Mouse (Mus musculus) forelimb bud, embryonic 11.5 days (tissue): ENCODE measurements around the gene Strada.

Source experiments
- DNase-seq: peaks from one replicate; pipeline ENCODE4 v3.0.0-alpha.2; 2012; ENCODE audit warnings: low read depth, low spot score

Strada gene

GRCm38 (mm10) chr11:106187326-106187725 is 14.6 kb downstream of the Strada start:
- no peak for DNase-seq

- DNase-seq = no peak
These were observed 21.5 kb downstream of the Strada start for GRCm38 (mm10) chr11:106180449-106180801.

DNA sequence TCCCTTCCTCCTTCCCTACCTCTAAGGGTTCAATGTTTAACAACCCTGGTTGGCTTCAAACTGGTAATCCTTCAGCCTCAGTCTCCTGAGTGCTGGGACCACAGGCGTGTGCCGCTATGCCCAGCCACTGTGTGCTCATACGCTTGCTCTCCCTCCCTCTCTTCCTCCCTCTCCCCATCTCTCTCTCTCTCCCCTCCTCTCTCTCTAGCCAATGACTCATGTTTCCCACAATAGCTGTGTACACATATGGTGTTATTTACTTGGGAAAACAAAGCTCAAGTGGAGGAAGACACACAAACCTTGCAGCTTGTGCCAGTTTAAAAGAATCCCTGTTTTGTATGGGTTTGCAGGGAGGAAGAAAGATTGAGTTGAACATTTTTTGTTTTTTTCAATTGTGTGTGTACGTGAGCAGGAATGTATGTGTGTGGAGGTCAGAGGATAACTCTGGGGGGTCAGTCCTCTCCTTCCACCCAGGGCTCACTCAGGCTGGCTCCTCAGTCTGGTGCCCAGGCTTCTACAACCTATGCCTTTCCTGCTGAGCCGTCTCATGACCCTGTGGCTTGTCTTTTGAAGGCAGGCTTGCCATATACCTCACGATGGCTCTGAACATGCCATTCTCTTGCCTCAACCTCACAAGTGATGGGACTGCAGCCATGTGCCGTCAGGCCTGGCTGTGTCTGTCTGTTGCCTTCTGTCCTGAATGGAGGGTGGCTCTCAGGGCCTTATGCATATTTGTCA is 22.1 kb downstream of the Strada start:
- no peak for DNase-seq

GRCm38 (mm10) chr11:106178036-106178782 is 23.8 kb downstream of the Strada start:
- no peak for DNase-seq

DNA sequence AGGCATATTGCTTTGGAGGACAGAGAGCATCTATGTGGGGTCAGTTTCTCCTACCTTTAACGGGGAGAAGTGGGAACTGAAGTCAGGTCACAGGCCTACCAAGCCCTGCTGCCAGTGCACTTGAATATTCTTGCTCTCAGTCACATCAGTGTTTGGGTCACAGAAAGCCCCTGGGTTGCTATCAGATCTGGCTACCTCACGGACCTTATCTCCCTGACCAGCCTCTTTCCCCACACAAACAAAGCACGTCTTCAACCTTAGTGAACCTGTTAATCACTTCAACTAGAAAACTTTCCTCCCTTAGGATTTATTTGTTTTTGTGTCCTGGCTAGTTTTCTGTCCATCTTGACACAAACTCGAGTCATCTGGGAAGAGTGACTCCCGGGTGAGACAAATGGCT is 25.6 kb downstream of the Strada start:
- no peak for DNase-seq

- no peak for DNase-seq
These were observed 26.9 kb downstream of the Strada start for GRCm38 (mm10) chr11:106175081-106175480.

DNA sequence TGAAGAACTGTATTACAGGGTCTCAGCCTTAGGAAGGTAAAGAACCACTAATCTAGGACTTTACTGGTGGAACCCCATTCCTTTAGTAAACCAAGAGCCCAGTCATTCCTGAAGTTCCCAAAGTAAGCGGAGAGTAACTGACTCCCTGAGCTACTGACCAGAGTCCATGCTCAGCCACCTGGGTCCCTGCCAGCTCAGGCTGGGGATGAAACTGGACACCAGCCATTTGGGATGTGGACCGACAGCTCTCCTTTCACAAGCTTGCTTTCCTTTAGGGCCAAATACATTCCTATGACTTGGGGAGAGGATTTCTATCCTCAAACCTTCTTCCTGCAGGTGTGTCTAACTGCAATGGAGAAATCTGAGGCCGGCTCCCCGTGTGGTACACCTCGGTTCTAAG is 27.6 kb downstream of the Strada start:
- DNase-seq = no peak

DNA sequence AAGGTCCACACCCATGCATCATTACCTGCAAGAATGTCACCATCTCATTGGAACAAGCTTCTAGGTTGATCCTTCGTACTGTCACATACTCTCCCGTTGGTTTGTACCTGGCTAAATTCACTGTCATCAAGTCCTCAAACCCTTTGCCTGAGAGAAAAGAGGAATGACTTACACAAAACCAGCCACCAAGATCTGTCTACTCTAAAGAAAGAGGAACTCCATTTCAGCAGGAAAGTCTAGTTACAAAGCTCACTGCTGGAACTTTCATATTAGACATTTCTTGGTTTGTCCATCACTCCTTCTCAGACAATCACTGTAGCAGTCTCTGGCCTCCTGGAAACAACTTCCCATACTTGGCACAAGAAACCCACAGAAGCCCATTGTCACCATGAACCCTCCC is 28.7 kb downstream of the Strada start:
- DNase-seq = no peak

DNA sequence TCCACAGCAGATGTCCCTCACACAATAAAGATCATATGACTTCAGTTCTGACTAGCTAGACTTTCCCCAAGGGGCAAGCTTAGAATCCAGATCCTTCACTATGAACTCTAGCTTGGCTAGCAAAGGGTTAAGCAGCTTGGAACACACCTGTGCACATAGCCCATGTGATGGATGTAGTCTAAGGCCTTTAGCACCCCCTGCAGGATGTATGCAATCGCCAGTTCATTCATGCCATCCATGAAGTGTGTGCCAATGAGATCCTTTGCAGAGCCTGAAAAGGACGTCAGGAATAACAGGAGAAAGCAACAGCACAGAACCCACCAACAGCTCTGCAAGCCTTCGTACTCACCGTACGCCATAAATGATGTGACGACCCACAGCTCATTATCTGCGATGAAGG is 31.2 kb downstream of the Strada start:
- peak; percentile 46 for DNase-seq

GRCm38 (mm10) chr11:106167435-106167834 is 34.5 kb downstream of the Strada start:
- no peak for DNase-seq

DNA sequence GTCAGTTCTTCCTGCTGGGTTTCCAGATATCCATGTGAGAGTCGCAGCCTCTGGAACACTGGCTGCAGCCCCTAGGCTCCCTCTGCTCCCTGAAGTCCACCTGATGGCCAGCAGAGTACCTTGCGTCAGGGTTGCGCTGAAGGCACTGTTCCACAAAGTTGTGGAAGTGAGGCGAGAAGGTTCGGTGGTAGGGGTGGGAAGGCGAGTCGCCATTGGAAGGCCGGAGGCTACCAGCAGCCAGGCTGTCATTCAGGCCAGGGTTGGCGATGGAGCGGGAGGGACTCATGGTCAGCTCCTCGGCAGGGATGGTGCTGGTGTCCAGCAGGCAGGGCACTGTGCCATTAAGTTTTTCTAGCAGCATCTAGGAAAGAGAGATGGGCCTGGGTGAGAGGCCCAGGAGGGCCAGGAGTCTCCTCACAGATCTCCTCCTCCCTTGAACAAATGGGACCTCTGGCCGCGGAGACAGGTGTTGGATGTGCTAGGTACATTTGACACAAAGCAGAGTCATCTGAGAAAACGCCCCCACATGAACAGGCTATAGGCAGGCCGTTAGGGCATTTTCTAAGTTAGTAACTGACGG is 37.3 kb downstream of the Strada start:
- no peak for DNase-seq

DNA sequence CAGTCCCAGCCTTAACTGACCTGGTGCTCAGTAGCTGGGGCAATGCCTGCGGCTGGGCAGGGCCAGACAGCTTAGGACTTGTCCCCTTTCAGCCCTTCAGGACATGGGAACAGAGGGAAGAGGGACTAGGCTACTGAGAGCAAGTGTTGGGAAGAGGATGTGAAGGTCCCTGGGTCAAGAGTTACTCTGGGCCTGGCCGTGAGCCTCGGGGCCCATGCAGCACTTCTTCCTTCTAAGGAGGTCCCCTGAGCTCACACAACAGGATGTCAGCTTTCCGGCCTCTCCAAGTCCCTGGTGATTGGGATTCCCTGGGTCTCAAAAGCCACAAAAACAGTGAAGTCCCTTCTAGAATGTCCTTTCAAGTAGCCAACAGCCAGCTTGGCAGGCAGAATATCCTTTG is 38.4 kb downstream of the Strada start:
- no peak for DNase-seq

- no peak for DNase-seq
These were observed 39.7 kb downstream of the Strada start for GRCm38 (mm10) chr11:106162237-106162636.

DNA sequence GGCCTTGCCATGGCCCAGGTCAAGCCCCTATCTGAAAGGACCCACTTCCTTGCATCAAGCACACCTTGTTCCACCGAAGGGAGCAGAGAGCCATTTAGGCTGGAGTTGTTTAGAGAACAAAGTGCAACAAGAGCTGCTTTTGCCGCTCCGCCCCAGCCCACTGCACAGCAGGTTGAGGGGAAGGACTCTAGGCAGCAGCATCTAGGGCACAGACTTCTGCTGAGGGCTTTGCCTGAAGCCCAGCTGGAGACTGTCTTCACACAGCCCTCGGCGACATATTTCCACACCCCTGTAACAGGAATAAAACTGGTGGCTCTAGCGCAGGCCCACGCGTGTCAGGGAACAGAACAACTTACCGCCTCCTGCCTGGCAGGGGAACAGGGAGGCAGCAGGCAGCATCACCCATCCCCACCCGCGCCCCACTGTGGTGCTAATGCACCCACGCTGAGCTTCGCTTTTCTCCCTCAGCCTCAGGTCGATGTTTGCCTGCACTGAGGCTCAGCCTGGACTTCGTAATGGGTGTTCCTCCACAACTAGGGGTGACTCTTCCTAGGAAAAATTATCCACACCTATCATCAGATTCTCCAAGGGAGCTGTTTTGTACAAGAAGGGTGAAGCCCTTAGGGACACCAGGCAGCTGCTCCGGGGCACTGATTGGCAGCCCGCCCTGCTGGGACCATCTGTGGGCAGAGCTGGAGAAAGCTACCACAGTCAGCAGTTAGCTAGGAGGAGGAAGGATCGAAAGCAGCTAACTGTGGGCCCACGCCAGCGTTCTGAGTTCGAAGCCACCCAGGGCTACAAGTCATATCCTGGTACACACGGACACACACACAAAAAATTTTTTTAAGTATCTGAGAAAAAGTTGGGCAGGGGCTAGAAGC is 40.9 kb downstream of the Strada start, which contains the start of the genes Gm10840 and Limd2:
Gm10840 (plus strand) TSS at position 10 of the 881 bp plus-strand sequence.
Limd2 (minus strand) TSS at position 20 of the 881 bp plus-strand sequence.
- DNase-seq = peak; percentile 64

GRCm38 (mm10) chr11:106159921-106160840 is 41.8 kb downstream of the Strada start:
- peak; percentile 79 for DNase-seq

DNA sequence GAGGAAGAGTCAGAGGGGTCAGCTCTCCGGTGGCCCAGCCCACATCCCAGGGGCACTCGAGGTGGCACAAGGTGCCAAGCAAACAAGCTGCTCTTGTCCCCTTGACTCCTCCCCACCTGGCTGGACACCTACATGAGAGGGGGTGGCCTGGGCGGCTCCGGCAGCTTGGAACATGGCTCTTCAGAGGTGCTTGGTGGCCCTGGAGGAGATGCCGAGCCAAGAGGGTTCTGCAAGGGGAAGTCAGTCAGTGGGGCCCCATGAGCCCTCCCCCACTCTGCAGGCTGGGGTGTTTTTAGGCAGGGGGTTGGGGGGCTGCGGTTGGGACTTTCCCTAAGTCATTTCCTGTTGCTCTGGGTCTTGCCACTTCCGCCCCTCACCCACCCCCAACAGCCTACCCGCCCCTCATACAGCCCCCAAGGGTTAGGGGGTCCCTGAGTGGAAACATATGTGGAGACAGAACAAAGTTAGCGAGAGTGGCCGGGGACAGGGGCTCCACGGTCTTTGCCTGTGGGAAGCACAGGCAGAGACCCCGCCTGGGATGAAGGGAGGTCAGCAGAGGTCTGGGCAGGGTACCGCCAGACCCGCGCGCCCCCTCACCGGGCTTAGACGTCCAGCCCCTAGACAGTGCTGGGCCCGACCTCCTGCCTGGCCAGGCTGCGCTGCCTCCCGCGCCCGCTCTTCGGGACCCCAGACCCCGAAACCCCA is 42.6 kb downstream of the Strada start:
- peak; percentile 76 for DNase-seq

DNA sequence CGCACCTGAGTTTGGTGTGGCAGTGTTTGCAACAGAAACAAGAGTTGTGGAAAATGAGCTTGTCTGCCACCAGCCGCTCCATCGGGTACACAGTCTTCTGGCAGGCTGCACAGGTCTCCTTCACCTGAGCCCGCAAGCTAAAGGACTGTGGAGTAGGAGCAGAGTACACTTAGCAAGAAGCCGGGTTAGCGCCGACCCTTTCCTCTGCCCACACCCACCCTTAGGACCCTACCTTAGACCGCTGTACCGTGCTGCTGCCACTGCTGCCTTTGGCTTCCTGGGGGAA is 43.1 kb downstream of the Strada start:
- DNase-seq = no peak

DNA sequence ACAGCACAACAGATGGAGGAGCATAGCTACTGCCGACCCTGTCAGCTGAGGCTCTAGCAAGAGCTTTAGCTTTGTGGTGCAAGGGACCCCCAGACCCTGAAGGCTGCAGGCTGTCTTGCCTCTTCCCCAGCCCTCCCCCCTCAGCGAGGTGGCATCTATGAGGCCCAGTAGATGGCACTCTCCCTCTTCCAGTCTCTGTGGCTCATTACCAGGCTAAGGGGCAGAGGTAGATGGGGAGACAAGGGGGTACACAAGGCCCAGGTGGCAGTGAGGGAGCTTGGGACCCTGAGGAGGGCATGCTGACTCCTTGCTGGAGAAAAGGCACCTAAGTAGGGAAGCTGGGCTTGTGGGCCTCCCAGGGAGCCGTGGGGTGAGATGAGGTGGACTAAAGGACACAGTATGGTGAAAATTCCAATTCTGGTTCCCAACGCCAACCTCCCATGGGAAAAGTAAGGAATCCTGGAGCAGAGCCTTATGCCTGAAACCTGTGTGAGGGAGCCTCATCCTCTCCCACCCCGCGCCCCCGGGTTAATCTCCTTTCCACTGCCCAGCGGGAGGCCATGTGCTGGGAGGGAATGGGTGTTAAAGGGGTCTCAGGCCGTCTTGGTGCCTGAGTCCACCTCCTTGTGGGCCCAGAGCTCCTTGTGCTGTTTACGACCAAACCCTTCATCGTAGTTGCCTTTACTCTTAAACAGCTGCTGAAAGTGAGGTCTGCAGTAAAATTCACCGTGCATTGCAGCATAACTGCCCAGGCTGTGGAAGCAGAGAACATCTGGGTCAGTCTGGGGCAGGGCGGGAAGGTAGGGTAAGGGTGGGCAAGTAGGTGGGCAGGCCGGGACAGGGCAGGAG is 43.7 kb downstream of the Strada start:
- no peak for DNase-seq

GRCm38 (mm10) chr11:106157154-106157553 is 44.8 kb downstream of the Strada start:
- DNase-seq = no peak
